Mouse (Mus musculus) liver, postnatal 0 days (tissue): Measurements from ENCODE around the gene Klhdc7a. TPM values are rescaled to one million over a fixed set of nuclear protein-coding genes. Genes with fewer than 3 reads are reported as not detected.
"Not testable (repeated sequence)": the region's sequence is repeated elsewhere in the genome, so short reads cannot be mapped to it uniquely, and the experiment has no call there.

Source experiments
- ATAC-seq: fragments of 200-750 bp; cut with Nextera tagmentation; 2 replicates; pipeline ENCODE4 v1.8.0; 2017; ENCODE audit warnings: mild to moderate bottlenecking, moderate library complexity
- DNase-seq: peaks from one replicate; pipeline ENCODE4 v3.0.0-alpha.2; 2016
- H3K27ac ChIP-seq: fragments of 300-500 bp; sonication (generic); 2 replicates; pipeline ENCODE4 v1.5.1; 2014; ENCODE audit warnings: antibody characterized with exemption, moderate library complexity, mild to moderate bottlenecking, low read depth
- H3K27me3 ChIP-seq: fragments of 300-500 bp; sonication (generic); 2 replicates; pipeline ENCODE4 v1.6.1; 2014; ENCODE audit warnings: low read length, control low read depth, mixed read lengths; ENCODE audit not compliant: insufficient read depth
- H3K36me3 ChIP-seq: fragments of 300-500 bp; sonication (generic); replicated peaks from 2 replicates; pipeline ENCODE4 v1.6.1; 2014; ENCODE audit warnings: mild to moderate bottlenecking, control low read depth, low read length, moderate library complexity, mixed read lengths; ENCODE audit not compliant: insufficient read depth
- H3K4me1 ChIP-seq: fragments of 300-500 bp; sonication (generic); 2 replicates; pipeline ENCODE4 v1.6.1; 2014; ENCODE audit warnings: antibody characterized with exemption, mild to moderate bottlenecking, control low read depth; ENCODE audit not compliant: insufficient read depth
- H3K4me2 ChIP-seq: fragments of 300-500 bp; sonication (generic); 2 replicates; pipeline ENCODE4 v1.6.1; 2014; ENCODE audit warnings: low read depth, mild to moderate bottlenecking, low read length, moderate library complexity, mixed read lengths
- H3K4me3 ChIP-seq: fragments of 300-500 bp; sonication (generic); 2 replicates; pipeline ENCODE4 v1.5.1; 2014; ENCODE audit warnings: low read depth, low read length
- H3K9ac ChIP-seq: fragments of 300-500 bp; sonication (generic); replicated peaks from 2 replicates; pipeline ENCODE4 v1.6.1; 2014; ENCODE audit warnings: mild to moderate bottlenecking, moderate library complexity
- H3K9me3 ChIP-seq: fragments of 300-500 bp; sonication (generic); 2 replicates; pipeline ENCODE4 v1.6.1; 2016; ENCODE audit warnings: mild to moderate bottlenecking, control low read depth, low read length, mixed read lengths
- CTCF ChIP-seq: sonication (generic); IDR thresholded peaks from 2 replicates; pipeline ENCODE4 v1.5.1; 2016; ENCODE audit warnings: antibody characterized with exemption, low read depth
- EP300 ChIP-seq: IDR thresholded peaks from 2 replicates; pipeline ENCODE4 v1.6.1; 2016; ENCODE audit warnings: antibody characterized with exemption, low read depth, mild to moderate bottlenecking
- WGBS: fragments of 180-500 bp; shearing (Covaris S2); extraction: QIAGEN DNeasy Blood & Tissue Kit; methylation state at CpG from one replicate; pipeline ENCODE4 v1.1.7; 2014; ENCODE audit not compliant: insufficient replicate concordance; 5-methylcytosine and 5-hydroxymethylcytosine counted together
- polyA plus RNA-seq: library from polyadenylated mRNA; unstranded; fragments of >200 nt; fragmentation: Nextera tagmentation; extraction: Ambion mirVana; gene quantifications from 2 replicates; pipeline ENCODE4 v1.2.1, GENCODE M21; 2015

The Klhdc7a gene
- polyA plus RNA-seq, 1 experiment from 2014 or later, result 0.65 TPM

- H3K9me3 ChIP-seq, result no peaks in the 10 kb centered on the region
- no peak for DNase-seq
- no peaks in the 10 kb centered on the region for H3K36me3 ChIP-seq
- TF ChIP-seq CTCF (no peak), EP300 (no peak)
- H3K4me1 ChIP-seq, result peaks cover 8% of the 10 kb centered on the region; the same call in 1 of the 2 replicates
- no peaks in the 10 kb centered on the region for H3K27me3 ChIP-seq
- 61% methylated on average over 8 of the region's 8 CpGs for WGBS
- H3K9ac ChIP-seq, result no peak overlapping the region
- no peak overlapping the region for H3K27ac ChIP-seq
- no peak overlapping the region for H3K4me3 ChIP-seq
- no peak overlapping the region for H3K4me2 ChIP-seq
- no peak for ATAC-seq
Measured at GRCm38 (mm10) chr4:139963059-139963458, 4.8 kb downstream of the Klhdc7a start.

- DNase-seq (no peak), ATAC-seq (no peak)
- Histone ChIP-seq H3K27me3 (no peaks in the 10 kb centered on the region), H3K4me2 (no peak overlapping the region), H3K36me3 (no peaks in the 10 kb centered on the region), H3K9ac (no peak overlapping the region), H3K27ac (no peak overlapping the region), H3K4me3 (no peak overlapping the region), H3K9me3 (no peaks in the 10 kb centered on the region), H3K4me1 (peaks cover 8% of the 10 kb centered on the region; the same call in 1 of the 2 replicates)
- TF ChIP-seq CTCF (no peak), EP300 (no peak)
- 76% methylated on average over 8 of the region's 8 CpGs for WGBS
Measured at GRCm38 (mm10) chr4:139961816-139962215, 6.0 kb downstream of the Klhdc7a start.

- H3K4me2 ChIP-seq, H3K27me3 ChIP-seq, DNase-seq, H3K36me3 ChIP-seq, H3K9ac ChIP-seq, H3K27ac ChIP-seq, H3K4me3 ChIP-seq, H3K9me3 ChIP-seq, H3K4me1 ChIP-seq, ATAC-seq: not testable (repeated sequence)
- WGBS, result 84% methylated on average over 11 of the region's 11 CpGs
Measured at GRCm38 (mm10) chr4:139961329-139961728, 6.5 kb downstream of the Klhdc7a start.

- no peak for ATAC-seq
- WGBS, result 71% methylated on average over 10 of the region's 10 CpGs
- Histone ChIP-seq H3K36me3 (no peaks in the 10 kb centered on the region), H3K4me2 (no peak overlapping the region), H3K27me3 (no peaks in the 10 kb centered on the region), H3K9ac (no peak overlapping the region), H3K9me3 (no peaks in the 10 kb centered on the region), H3K4me3 (no peak overlapping the region), H3K27ac (no peak overlapping the region), H3K4me1 (peaks cover 5% of the 10 kb centered on the region; the same call in 1 of the 2 replicates)
- TF ChIP-seq EP300 (no peak), CTCF (no peak)
- DNase-seq, result peak; percentile 40
Measured at GRCm38 (mm10) chr4:139960724-139961315, 7.0 kb downstream of the Klhdc7a start.

- H3K4me1 ChIP-seq, result peaks cover 5% of the 10 kb centered on the region; the same call in 1 of the 2 replicates
- no peak overlapping the region for H3K4me3 ChIP-seq
- no peak overlapping the region for H3K4me2 ChIP-seq
- TF ChIP-seq CTCF (no peak), EP300 (no peak)
- no peak overlapping the region for H3K27ac ChIP-seq
- no peaks in the 10 kb centered on the region for H3K9me3 ChIP-seq
- no peak for ATAC-seq
- no peak overlapping the region for H3K9ac ChIP-seq
- no peaks in the 10 kb centered on the region for H3K27me3 ChIP-seq
- DNase-seq, result no peak
- H3K36me3 ChIP-seq, result no peaks in the 10 kb centered on the region
- WGBS, result 83% methylated on average over 12 of the region's 12 CpGs
Measured at GRCm38 (mm10) chr4:139960086-139960713, 7.6 kb downstream of the Klhdc7a start.

- H3K36me3 ChIP-seq, result no peaks in the 10 kb centered on the region
- H3K9me3 ChIP-seq, result no peaks in the 10 kb centered on the region
- H3K9ac ChIP-seq, result no peak overlapping the region
- ATAC-seq (no peak), DNase-seq (no peak)
- H3K4me1 ChIP-seq, result peaks cover 5% of the 10 kb centered on the region; the same call in 1 of the 2 replicates
- 82% methylated on average over 3 of the region's 3 CpGs for WGBS
- H3K4me2 ChIP-seq, result no peak overlapping the region
- no peak overlapping the region for H3K27ac ChIP-seq
- no peak for TF ChIP-seq EP300
- no peak for TF ChIP-seq CTCF
- no peaks in the 10 kb centered on the region for H3K27me3 ChIP-seq
- H3K4me3 ChIP-seq, result no peak overlapping the region
Measured at GRCm38 (mm10) chr4:139959188-139959587, 8.6 kb downstream of the Klhdc7a start.
